Mouse (Mus musculus): Measurements from ENCODE around the gene Hdc.
"Not testable (repeated sequence)": the region's sequence is repeated elsewhere in the genome, so short reads cannot be mapped to it uniquely, and the experiment has no call there.

The Hdc gene

GRCm38 (mm10) chr2:126619249-126619704, at the start of gene Hdc:
TSS of gene Hdc (minus strand) at chr2:126619299.
- DNase-seq, result peak; percentile 57

DNA sequence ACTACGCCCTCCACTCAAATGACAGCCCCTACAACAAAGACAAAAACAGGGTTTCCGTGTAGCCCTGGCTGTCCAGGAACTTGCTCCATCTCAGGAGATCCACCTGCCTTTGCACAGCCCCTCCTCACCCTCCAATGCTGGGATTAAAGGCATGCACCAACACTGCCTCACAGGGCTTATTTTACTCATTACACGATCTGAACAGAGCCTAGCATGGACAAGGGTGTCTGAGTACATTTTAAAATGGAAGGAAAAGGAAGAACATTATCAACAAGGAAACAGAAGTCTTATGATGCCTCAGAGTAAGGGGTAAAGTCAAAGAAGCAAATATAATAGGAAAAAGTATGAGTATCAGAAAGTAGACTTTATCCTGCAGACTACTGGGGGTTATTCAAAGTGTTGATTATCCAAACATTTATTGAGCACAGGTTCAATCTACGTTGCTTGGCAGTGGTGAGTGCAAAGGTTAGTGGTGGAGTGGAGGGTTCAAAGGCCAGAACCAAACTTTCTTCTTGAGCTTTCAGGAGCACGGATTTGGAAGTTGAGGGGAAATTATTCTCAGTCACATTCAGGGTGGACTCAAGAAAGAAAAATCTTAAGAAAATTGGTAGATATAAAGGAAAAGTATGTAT, 49.6 kb upstream of the Hdc start:
- no peak for DNase-seq

GRCm38 (mm10) chr2:126665984-126666383, 46.9 kb upstream of the Hdc start:
- DNase-seq, result no peak

GRCm38 (mm10) chr2:126663481-126663880, 44.4 kb upstream of the Hdc start:
- DNase-seq, result peak; percentile 78

- DNase-seq, result no peak
Measured at GRCm38 (mm10) chr2:126652929-126653328, 33.8 kb upstream of the Hdc start.

- DNase-seq, result peak; percentile 28
Measured at GRCm38 (mm10) chr2:126647762-126648161, 28.7 kb upstream of the Hdc start.

DNA sequence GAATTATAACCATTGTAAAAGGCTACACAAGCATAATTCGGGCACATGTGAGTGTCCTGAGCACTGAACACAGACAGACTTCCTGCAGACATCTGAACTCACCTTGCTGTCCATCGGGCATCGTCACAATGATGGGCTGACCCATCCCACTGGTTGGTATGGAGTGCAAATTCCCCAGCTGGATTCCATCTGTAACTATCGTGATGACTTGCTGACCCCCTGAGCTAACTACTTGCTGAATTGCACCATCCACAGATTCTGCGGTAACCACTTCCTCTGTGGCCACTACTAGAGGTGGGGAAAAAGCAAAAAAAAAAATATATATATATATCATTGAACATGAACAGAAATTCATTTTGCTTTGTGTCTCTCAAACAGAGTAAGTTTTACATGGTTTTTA, 27.4 kb upstream of the Hdc start:
- DNase-seq, result no peak

DNA sequence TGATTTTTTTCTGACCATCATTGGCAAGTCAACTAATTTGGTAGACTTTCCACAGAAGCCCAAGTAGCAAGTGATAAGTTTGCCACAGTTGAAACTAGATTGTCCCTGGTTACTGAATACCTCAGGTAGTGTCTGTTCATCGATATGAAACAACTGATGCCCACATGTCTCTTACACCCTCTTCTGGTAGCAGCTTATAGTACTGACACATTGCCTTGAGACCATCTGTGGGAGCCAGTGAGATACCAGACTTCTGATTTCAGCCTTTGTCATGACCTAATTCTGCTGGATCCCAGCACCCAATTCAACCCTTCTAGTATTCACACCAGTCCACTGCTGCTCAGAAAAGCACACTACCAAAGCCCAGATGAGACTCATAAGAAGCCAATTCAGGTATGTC, 25.7 kb upstream of the Hdc start:
- no peak for DNase-seq

DNA sequence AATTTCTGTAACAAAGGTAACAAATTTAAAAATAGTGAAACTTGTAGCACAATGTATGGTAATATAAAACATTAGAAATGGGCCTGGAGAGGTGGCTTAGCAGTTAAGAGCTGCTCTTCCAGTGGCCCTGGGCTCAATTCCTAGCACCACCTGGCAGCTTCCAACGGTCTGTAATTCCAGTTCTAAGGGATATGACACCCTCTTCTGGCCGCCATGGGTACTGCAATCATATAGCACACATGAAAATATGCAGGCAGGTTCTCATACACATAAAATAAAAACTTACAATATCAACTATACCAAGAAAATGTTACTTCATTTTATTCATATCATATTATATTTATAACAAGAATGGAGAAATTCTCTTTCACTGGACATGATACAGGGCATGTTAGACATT, 21.2 kb upstream of the Hdc start:
- DNase-seq, result no peak

DNA sequence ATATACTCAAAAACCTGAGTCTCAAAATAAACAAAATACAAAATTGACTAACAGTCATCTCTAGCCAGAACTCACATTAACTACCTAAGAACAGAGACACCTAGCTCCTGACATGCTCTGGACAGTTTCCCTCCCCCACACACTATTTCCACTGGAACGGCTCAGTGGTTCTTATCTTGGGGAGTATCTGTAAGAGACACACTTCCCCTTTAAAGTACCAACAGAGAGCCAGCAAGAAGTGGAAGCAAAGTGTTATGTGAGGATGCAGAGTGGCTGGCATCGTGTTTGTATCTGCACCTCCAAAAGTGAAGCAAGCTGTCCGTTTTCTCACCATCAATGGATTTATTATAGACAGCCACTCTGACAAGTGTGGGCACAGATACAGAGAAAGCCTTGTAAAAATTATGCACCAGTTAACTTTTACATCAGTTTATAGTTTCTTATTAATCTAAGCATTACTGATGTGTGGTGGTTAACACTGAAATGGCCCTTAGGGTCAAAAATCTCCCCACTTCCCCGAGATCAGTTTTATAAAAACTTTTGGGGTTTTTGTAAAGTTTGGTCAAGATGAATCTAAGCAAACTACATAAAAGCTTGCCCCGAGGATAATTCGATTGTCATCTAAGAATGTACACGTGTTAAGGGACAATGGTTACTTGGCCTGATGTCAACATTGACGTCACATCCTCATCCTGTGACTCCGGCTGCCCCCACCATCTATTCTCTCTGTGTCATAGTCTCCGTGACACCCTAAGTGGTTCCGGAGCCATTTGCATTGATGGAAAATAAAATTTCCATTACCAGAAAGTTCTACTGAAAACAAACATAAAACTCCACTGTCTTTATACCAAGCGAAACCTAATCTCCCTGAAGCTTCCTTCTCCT, 17.1 kb upstream of the Hdc start:
- DNase-seq, result peak; percentile 75

- DNase-seq, result no peak
Measured at GRCm38 (mm10) chr2:126633165-126633564, 14.1 kb upstream of the Hdc start.

GRCm38 (mm10) chr2:126628455-126628995, 9.4 kb upstream of the Hdc start:
- no peak for DNase-seq

DNA sequence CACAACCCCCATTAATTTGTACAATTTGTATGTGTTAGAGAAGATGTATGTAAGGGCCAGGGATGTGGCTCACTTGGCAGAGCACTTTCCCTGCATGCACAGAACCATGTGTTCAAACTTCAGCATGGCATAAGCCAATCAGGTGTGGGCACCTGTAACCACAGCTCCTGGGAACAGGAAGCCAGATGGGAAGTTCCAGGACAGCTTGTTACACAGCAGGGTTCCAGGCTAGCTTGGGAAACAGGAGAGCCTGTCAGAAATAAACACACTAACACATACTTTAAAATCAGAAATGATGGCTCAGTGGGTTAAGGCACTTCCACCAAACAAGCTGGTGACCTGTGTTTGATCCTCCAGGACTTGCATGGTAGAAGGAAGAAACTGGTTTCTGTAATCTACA, 4.0 kb upstream of the Hdc start:
- DNase-seq, result no peak

DNA sequence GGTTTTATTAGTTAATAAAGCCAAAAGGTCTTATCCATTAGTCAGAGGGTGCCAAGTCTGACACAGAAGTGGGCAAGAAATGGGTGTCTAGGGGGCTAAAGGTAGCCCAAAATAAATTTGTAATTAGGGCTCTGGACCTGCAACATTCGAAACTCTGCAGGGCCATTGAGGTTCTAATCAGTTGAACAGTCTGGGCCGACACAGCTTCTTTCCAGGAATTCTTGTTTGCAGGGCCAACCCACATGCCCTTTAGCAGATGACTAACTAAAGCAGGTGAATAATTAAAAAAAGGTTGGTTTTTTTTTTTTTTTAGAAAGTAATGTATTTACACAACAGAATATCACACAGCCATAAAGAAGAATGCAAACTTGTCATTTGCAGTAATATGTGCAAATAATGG, 3.4 kb upstream of the Hdc start:
- no peak for DNase-seq

GRCm38 (mm10) chr2:126618470-126619179, 474 bp downstream of the Hdc start:
- peak; percentile 35 for DNase-seq

DNA sequence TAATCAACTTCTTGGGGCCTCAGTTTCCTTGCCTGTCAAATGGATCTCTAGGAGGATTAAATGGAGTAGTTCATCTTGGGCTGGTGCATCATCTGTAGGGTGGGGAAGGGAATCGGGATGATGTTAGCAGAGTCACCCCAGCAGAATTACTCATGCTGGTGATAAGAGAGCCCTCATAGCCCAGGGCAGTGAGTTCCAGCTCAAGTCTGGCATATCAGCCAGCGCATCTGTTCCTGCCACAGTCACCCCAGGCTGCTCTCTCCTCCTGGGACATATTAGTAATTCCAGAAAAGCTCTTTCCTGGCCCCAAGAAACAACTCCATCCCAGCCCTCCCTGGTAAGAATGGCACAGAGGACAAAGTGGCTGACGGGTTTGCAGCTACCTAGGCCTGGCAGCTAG, 3.7 kb downstream of the Hdc start:
- DNase-seq, result no peak

DNA sequence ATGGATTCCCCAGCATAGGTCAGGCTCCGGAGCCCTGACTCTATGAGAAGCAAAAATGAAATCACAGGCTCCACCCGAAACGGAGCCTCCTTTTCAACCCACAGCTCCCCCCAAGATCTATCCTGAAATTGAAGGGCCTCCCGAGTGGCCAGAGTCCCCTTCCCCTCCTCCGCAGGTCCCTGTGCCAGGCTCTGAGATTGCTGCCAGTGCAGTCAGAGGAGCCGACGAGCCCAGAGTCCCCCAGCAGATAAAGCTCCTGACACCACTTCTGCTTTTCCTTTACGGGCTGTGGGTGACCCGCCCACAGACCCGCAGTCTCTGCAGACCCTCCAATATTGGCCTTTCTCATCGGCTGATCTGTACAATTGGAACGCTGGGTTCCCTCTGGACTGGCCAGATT, 9.5 kb downstream of the Hdc start:
- DNase-seq, result not testable (repeated sequence)

- peak; percentile 44 for DNase-seq
Measured at GRCm38 (mm10) chr2:126607553-126608203, 11.4 kb downstream of the Hdc start.

- DNase-seq, result no peak
Measured at GRCm38 (mm10) chr2:126606688-126607062, 12.4 kb downstream of the Hdc start.

DNA sequence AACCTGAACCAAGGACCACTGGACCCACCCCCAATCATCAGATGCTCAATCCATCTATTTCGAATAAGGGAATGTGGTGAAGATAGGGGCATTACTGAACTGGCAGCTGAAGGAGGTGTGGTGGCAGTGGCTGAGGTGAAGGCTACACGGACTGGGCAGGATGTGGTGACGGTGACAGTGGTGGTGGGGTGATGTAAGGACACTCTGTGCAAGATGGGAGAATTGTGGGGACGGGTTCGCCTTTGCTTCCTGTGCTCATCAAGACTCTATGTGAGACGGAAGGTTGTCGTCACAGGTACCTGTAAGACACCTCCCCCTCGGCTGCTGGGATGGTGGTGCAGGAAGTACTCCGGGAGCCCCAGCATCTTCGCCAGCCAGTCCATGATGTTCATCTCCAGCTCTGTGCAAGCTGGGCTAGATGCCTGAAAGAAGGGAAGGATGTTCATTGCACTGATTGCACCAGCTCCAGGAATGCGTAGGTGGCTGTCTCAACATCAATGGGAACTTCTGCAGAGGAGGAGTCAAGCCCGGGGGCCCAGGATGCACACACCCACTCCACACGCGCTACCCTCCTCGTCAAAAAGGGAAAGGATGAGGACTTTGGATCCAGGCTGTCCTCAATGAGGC, 12.9 kb downstream of the Hdc start:
- DNase-seq, result peak; percentile 46

DNA sequence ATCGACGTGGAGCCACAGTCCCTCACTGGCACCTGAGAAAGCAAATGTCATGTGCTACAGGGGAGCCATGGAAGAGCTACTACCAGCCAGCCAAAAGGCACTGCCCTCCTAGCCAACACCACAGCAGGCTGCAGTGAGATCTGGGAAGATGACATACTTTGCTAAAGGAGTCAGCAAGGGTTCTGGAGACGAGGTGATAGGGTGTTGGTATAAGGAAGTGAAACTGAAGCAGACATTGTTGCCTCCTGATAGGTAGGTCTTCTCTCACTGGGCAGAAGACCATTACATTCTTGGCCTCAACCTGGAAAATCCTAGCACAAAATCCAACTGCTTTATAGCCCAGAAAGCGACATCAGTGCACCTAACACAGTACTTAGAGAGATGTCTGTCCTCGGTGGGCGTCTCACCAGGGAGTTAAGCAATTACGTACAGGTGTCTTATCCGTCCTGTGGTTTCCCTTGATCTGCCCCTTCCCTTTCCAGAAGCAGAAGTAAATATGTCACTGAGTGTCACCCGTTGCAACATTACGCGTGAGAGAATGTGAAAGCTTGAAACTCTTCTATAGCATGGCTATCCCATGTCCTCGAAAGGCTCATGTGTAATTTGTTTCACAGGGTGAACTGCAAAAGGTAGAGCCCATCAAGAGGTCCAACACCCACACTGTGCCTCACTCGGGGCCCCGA, 17.0 kb downstream of the Hdc start:
- DNase-seq, result no peak

- DNase-seq, result peak; percentile 58
Measured at GRCm38 (mm10) chr2:126600533-126600932, 18.6 kb downstream of the Hdc start.
